Mouse (Mus musculus): ENCODE data around the gene Zfp428. TPM values are rescaled to one million over a fixed set of nuclear protein-coding genes. Genes with fewer than 3 reads are reported as not detected.

Zfp428 gene
- polyA plus RNA-seq, 1 experiment from 2014 or later = 32.0 TPM

DNA sequence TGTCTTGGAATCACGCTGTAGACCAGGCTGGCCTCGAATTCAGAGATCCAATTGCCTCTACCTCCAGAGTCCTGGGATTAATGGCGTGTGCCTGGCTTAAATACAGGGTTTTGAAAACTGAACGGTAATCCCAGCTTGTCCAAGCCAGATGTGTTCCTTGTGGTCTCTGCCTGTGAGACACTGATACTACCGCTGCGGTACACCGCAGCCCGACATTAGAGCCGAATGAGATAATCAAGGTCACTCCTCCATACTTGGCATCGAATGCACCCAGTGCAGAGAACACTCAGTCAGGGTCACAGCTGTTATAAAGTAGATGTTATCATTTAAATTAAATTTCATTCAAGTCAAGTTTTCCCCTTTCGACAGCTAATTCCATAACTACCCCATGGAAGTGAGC lies 22.1 kb downstream of the Zfp428 start:
- no peak overlapping the region for H3K9ac ChIP-seq
- no peaks in the 10 kb centered on the region for H3K9me3 ChIP-seq
- H3K4me1 ChIP-seq (replicated peaks) = peaks cover 11% of the 10 kb centered on the region; the same call in 1 of the 2 replicates
- no peak overlapping the region for H3K4me3 ChIP-seq (replicated peaks)
- H3K27ac ChIP-seq = no peak overlapping the region
- WGBS = 92% methylated on average over 11 of the region's 11 CpGs
- ATAC-seq = no peak
- H3K4me2 ChIP-seq (replicated peaks) = no peak overlapping the region
- peaks cover 8% of the 10 kb centered on the region for H3K36me3 ChIP-seq
- H3K27me3 ChIP-seq (replicated peaks) = no peaks in the 10 kb centered on the region

DNA sequence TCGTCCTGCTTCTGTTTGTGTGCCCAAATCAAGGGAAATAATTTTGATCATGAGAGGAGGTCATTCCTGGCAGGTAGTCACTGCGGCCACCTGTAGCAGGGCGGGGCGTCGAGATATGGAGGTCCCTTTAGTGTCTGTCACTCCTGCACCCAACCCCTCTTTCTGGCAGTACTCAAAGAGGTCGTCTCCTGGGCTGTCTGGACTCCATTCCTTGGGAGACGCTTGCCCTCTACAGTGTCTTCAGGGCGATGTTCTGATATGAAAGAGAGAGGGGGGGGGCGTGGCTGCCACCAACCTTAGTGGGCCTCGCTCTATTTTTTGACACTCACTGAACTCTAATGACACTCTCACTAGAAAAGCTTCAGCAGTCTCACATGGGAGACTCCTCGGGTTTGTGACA lies 22.8 kb downstream of the Zfp428 start:
- Histone ChIP-seq H3K9me3 (no peaks in the 10 kb centered on the region), H3K9ac (peak overlapping the region; percentile 68), H3K27ac (peak overlapping the region; percentile 86), H3K27me3 (replicated peaks) (no peaks in the 10 kb centered on the region), H3K4me3 (replicated peaks) (peak overlapping the region; percentile 63), H3K4me1 (replicated peaks) (peaks cover 11% of the 10 kb centered on the region; the same call in 1 of the 2 replicates), H3K4me2 (replicated peaks) (peak overlapping the region; percentile 80), H3K36me3 (peaks cover 13% of the 10 kb centered on the region)
- 48% methylated on average over 11 of the region's 11 CpGs for WGBS
- ATAC-seq = 0 out of 2 replicates have a peak, but pooled peaks have one; percentile 0

DNA sequence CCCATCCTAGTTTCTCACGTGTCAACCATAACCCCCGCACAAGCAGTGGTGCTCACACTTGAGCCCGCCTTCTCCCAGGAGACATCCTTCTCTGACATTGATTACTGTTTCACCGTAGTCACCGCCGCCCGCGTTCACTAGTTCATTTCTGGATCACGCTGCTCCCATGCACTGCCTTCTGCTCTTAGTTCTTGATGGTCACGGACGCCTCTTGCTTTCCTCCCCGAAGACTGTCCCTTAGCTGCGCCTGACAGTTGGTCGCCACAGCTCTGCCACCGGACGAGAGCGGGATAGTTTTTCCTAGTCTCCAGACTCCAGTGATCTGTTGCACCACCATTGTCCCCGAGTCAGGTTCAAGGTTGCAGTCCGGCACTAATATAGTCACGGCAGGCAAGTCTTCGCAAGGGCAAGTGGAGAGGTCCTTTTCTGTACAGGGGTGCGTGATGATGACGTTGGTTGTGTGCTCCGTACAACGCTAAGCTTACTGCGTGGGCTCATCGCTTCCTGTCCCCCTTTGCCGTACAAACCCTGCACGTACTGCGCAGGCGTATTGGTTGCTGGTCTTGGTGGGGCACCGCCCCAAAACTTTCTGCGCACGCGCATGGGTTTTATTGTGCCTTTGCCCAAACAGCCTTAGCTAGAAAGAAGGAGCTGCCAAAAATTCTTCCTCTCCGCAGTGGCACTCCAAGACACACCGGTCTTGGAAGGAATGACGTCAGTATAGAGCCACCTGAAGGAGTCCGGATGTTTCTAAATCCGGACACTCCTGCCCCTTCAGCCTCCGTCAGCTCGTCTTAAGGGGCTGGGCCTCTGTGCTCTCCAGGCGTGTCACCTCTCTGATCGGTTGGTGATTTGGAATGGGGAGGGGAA lies 23.5 kb downstream of the Zfp428 start, which contains the start of gene Irgq:
Gene Irgq, plus strand, starts transcription at position 628 of the 870 bp plus-strand sequence.
- H3K27me3 ChIP-seq (replicated peaks) = no peaks in the 10 kb centered on the region
- peak within 1 kb of the TSS; percentile 63 for H3K4me3 ChIP-seq (replicated peaks)
- H3K4me2 ChIP-seq (replicated peaks) = peak within 1 kb of the TSS; percentile 96

DNA sequence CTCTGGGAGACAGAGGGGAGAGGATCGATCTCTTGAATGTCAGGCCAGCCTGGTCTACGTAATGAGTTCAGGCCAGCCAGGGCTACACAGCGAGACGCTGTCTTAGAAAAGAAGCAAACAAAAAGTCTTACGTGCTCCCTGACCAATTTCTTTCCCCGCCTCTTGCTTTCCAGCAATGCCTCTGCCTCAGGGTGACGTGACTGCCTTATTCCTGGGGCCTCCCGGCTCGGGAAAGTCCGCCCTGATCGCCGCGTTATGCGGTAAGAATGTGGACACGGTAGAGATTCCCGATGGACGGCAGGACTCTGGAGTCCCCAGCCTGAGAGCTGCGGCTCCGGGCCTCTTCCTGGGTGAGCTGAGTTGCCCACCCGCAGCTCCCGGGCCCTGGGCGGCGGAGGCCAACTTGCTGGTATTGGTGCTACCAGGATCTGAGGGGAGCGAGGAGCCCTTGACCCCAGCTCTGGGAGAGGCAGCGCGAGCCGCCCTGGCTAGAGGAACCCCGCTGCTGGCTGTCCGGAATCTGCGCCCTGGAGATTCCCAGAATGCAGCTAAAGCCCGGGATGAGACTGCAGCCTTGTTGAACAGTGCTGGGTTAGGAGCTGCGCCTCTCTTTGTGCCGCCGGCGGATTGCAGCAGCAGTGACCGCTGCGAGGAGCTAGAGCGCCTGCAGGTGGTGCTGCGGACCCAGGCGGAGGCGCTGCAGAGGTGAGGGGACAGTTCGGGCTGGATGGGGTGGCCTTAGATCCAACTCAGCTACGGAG lies 24.6 kb downstream of the Zfp428 start:
- peaks cover 20% of the 10 kb centered on the region for H3K36me3 ChIP-seq
- H3K27ac ChIP-seq = peak overlapping the region; percentile 86
- H3K4me3 ChIP-seq (replicated peaks) = peak overlapping the region; percentile 63
- WGBS = under 1% methylated on average over 43 of the region's 43 CpGs
- H3K9ac ChIP-seq = peak overlapping the region; percentile 85
- H3K9me3 ChIP-seq = no peaks in the 10 kb centered on the region
- ATAC-seq = peak; percentile 65
- H3K4me1 ChIP-seq (replicated peaks) = peaks cover 11% of the 10 kb centered on the region; the same call in 1 of the 2 replicates
- H3K4me2 ChIP-seq (replicated peaks) = peak overlapping the region; percentile 96
- H3K27me3 ChIP-seq (replicated peaks) = no peaks in the 10 kb centered on the region

More for the DNA sequence above, 23.5 kb downstream of the Zfp428 start, which contains the start of gene Irgq:
- Histone ChIP-seq H3K4me1 (replicated peaks) (peaks cover 11% of the 10 kb centered on the region; the same call in 1 of the 2 replicates), H3K9me3 (no peaks in the 10 kb centered on the region), H3K36me3 (peaks cover 13% of the 10 kb centered on the region), H3K9ac (peak within 1 kb of the TSS; percentile 85), H3K27ac (peak within 1 kb of the TSS; percentile 86)
- WGBS = under 1% methylated on average over 44 of the region's 44 CpGs
- peak; percentile 95 for ATAC-seq

DNA sequence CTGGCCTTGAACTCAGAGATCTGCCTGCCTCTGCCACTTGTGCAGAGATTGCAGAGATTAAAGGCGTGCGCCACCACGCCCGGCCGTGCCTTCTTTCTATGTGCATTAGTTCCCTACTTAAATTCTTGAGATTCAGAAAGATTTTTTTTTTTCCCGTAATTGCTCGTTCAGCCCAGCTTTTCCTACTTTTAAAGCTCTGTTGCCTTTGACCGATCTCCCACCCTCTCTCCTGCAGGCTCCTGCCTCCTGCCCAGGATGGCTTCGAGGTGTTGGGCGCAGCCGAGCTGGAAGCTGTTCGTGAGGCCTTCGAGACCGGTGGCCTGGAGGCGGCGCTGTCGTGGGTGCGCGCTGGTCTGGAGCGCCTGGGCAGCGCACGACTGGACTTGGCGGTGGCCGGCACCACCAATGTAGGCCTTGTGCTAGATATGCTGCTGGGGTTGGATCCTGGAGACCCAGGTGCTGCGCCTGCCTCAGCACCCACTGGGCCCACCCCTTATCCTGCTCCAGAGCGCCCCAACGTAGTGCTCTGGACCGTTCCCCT lies 26.3 kb downstream of the Zfp428 start:
- no peak for ATAC-seq
- Histone ChIP-seq H3K4me1 (replicated peaks) (peaks cover 11% of the 10 kb centered on the region; the same call in 1 of the 2 replicates), H3K4me2 (replicated peaks) (no peak overlapping the region), H3K27ac (no peak overlapping the region), H3K9me3 (no peaks in the 10 kb centered on the region), H3K9ac (no peak overlapping the region), H3K36me3 (peaks cover 21% of the 10 kb centered on the region), H3K27me3 (replicated peaks) (no peaks in the 10 kb centered on the region), H3K4me3 (replicated peaks) (no peak overlapping the region)
- 83% methylated on average over 28 of the region's 28 CpGs for WGBS

DNA sequence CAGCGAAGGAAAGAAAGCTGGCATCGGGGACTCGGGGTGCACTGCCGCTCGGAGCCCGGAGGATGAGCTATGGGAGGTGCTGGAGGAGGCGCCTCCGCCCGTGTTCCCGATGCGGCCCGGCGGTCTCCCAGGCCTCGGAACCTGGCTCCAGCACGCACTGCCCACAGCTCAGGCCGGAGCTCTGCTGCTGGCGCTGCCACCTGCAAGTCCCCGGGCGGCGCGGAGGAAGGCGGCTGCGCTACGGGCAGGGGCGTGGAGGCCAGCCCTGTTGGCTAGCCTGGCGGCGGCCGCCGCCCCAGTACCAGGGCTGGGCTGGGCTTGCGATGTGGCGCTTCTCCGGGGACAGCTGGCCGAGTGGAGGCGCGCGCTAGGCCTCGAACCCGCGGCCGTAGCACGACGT lies 27.0 kb downstream of the Zfp428 start:
- Histone ChIP-seq H3K4me2 (replicated peaks) (no peak overlapping the region), H3K36me3 (peaks cover 21% of the 10 kb centered on the region)
- 55% methylated on average over 39 of the region's 42 CpGs for WGBS

DNA sequence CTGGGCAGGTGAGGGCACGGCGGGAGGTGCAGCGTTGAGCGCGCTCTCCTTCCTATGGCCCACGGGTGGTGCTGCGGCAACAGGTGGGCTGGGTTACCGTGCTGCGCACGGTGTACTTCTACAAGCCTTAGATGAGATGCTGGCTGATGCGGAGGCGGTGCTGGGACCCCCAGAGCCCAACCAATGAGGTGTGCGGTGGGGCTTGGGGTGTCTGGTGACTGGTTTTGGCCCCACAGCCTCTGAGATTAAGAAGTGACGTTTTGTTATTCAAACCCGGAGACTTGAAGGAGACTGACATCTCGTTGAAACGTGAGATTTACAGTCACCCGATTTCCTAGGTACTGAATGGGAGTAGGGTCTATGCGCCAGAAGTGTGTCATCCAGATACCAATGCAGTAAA lies 27.5 kb downstream of the Zfp428 start:
- Histone ChIP-seq H3K27ac (no peak overlapping the region), H3K9ac (no peak overlapping the region), H3K36me3 (peaks cover 21% of the 10 kb centered on the region), H3K4me3 (replicated peaks) (no peak overlapping the region), H3K9me3 (no peaks in the 10 kb centered on the region), H3K4me1 (replicated peaks) (peaks cover 11% of the 10 kb centered on the region; the same call in 1 of the 2 replicates), H3K4me2 (replicated peaks) (no peak overlapping the region), H3K27me3 (replicated peaks) (no peaks in the 10 kb centered on the region)
- no peak for ATAC-seq
- WGBS = 58% methylated on average over 19 of the region's 19 CpGs

More for the DNA sequence above, 27.0 kb downstream of the Zfp428 start:
- Histone ChIP-seq H3K27me3 (replicated peaks) (no peaks in the 10 kb centered on the region), H3K9ac (no peak overlapping the region), H3K4me3 (replicated peaks) (no peak overlapping the region), H3K9me3 (no peaks in the 10 kb centered on the region), H3K27ac (no peak overlapping the region), H3K4me1 (replicated peaks) (peaks cover 11% of the 10 kb centered on the region; the same call in 1 of the 2 replicates)
- ATAC-seq = no peak

DNA sequence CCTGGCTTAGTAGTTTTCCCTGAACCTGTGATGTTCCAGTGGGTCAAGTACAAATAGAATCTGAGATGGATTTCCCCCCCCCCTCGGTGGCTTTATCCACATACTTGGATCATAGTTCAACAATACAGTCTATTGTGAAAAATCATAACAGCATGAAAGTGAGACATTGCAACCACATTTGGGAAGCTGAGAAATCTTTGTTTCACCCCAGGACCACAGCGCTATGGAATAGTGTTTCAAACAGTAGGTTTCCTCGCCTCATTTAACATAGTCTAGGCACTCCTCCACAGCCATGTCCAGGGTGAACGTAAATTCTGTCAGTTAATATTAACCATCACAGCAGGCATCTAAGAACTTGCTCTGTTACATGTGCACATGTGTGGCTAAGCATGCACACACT lies 30.3 kb downstream of the Zfp428 start:
- H3K27me3 ChIP-seq (replicated peaks) = no peaks in the 10 kb centered on the region
- no peak overlapping the region for H3K4me3 ChIP-seq (replicated peaks)
- 0 out of 2 replicates have a peak, but pooled peaks cover 4% of the 10 kb centered on the region for H3K4me1 ChIP-seq (replicated peaks)
- H3K9ac ChIP-seq = no peak overlapping the region
- H3K4me2 ChIP-seq (replicated peaks) = no peak overlapping the region
- no peak overlapping the region for H3K27ac ChIP-seq
- no peak for ATAC-seq
- H3K9me3 ChIP-seq = no peaks in the 10 kb centered on the region
- H3K36me3 ChIP-seq = peaks cover 21% of the 10 kb centered on the region
- 79% methylated on average over 4 of the region's 4 CpGs for WGBS

DNA sequence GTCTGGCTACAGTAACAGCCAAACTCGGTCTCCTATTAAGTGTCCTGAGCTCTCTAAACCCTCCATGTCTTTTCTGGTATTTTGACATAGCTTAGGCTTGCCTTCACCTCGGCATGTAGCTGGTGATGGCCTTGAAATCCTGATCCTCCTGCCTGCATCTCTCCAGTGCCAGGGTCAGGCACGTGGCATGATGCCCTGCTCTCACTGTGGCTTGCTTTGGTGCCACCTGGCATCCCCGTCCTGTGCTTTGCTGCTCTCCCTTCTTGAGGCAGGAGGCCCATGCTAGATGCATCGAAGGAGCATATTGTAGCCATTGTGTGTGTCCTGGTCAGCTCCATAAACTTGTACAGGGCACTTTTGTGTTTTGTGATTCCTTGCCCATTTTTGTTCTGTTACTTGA lies 30.8 kb downstream of the Zfp428 start:
- Histone ChIP-seq H3K9ac (no peak overlapping the region), H3K27me3 (replicated peaks) (no peaks in the 10 kb centered on the region), H3K4me2 (replicated peaks) (no peak overlapping the region), H3K4me3 (replicated peaks) (no peak overlapping the region), H3K4me1 (replicated peaks) (0 out of 2 replicates have a peak, but pooled peaks cover under 1% of the 10 kb centered on the region), H3K9me3 (no peaks in the 10 kb centered on the region), H3K36me3 (peaks cover 21% of the 10 kb centered on the region), H3K27ac (no peak overlapping the region)
- WGBS = 79% methylated on average over 5 of the region's 5 CpGs
- no peak for ATAC-seq

DNA sequence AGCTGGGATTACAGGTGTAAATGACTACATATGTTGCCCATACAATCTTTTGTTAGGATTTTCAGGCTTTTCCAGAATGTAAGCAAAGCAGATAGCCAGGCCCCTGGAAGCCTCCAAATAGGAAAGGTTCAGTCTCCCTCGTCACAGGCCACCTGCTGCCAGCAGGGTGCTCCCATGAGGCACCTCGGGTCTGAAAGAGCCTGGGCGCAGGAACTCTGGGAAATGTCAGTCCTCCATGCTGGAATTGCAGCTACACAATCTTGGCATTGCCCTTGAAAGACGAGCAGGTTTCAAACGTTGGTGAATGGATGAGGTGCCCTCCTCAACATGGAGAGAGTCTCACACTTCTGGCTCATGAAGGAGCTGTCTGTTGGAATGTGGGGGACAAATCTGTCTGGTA lies 31.3 kb downstream of the Zfp428 start:
- no peak for ATAC-seq

DNA sequence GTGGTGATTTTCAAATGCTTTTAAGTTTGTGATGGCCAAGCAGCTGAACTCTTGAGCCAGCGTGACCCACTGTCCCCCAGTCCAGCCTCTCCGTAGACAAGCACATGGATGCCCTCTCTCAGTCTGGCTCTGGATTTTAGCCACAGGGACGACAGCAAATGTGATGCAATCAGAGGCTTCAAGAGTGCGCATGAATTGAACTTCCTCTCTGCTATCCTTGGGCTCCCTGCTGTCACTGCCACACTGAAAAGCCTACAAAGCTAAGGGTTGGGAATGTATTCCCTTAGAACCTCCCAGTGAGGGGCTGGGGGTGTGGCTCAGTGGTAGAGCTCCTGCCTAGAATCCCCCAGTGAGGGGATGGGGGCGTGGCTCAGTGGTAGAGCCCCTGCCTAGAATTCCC lies 31.9 kb downstream of the Zfp428 start:
- no peak for ATAC-seq
- Histone ChIP-seq H3K36me3 (peaks cover 14% of the 10 kb centered on the region), H3K4me2 (replicated peaks) (no peak overlapping the region), H3K27me3 (replicated peaks) (no peaks in the 10 kb centered on the region), H3K9me3 (no peaks in the 10 kb centered on the region), H3K27ac (no peak overlapping the region), H3K4me3 (replicated peaks) (no peak overlapping the region), H3K4me1 (replicated peaks) (no peaks in the 10 kb centered on the region), H3K9ac (no peak overlapping the region)
- WGBS = 74% methylated on average over 5 of the region's 5 CpGs

More for the DNA sequence above, 31.3 kb downstream of the Zfp428 start:
- H3K36me3 ChIP-seq = peaks cover 20% of the 10 kb centered on the region
- no peaks in the 10 kb centered on the region for H3K4me1 ChIP-seq (replicated peaks)
- WGBS = 37% methylated on average over 5 of the region's 5 CpGs
- no peaks in the 10 kb centered on the region for H3K27me3 ChIP-seq (replicated peaks)
- H3K27ac ChIP-seq = no peak overlapping the region
- H3K9me3 ChIP-seq = no peaks in the 10 kb centered on the region
- no peak overlapping the region for H3K9ac ChIP-seq
- no peak overlapping the region for H3K4me2 ChIP-seq (replicated peaks)
- H3K4me3 ChIP-seq (replicated peaks) = no peak overlapping the region

DNA sequence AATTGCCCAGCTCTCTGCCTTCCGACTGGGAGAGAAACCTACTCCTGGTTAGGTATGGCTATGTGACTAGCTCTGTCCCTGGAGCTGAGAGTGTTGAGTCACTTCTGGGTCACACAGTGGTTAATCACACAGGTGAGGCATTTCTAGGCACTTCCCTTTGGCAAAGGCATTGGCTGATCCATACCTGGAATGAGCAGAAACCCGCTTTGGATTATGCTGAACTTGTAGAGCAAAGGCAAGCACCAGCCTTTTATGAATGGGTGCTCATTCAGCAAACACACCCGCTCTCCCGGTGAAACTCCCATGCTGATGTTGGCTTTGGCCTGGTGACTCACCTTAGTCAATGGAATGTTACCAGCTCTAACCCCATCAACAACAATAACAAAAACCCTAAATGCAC lies 32.9 kb downstream of the Zfp428 start:
- Histone ChIP-seq H3K9ac (no peak overlapping the region), H3K9me3 (no peaks in the 10 kb centered on the region), H3K27me3 (replicated peaks) (no peaks in the 10 kb centered on the region), H3K36me3 (peaks cover 8% of the 10 kb centered on the region; the same call in 1 of the 2 replicates), H3K4me3 (replicated peaks) (no peak overlapping the region), H3K27ac (no peak overlapping the region), H3K4me1 (replicated peaks) (no peaks in the 10 kb centered on the region), H3K4me2 (replicated peaks) (no peak overlapping the region)
- ATAC-seq = no peak
- WGBS = 89% methylated on average over 4 of the region's 4 CpGs

All from intestine, embryonic 15.5 days (tissue).